Mouse (Mus musculus): Measurements from ENCODE around the gene F830045P16Rik. TPM values are rescaled to one million over a fixed set of nuclear protein-coding genes. Genes with fewer than 3 reads are reported as not detected.

Gene F830045P16Rik
- not detected for total RNA-seq (2021)
- 0.04 TPM in 1 of 2 replicates, not detected in the other for polyA plus RNA-seq (2012; rRNA removed)
- long read RNA-seq: 0 reads

GRCm38 (mm10) chr2:129536377-129536776 is at the start of gene F830045P16Rik:
F830045P16Rik (minus strand) TSS chr2:129536602.
- DNase-seq: no peak

- DNase-seq: peak; percentile 72
These were observed 49.6 kb upstream of the F830045P16Rik start for GRCm38 (mm10) chr2:129585904-129586514.

DNA sequence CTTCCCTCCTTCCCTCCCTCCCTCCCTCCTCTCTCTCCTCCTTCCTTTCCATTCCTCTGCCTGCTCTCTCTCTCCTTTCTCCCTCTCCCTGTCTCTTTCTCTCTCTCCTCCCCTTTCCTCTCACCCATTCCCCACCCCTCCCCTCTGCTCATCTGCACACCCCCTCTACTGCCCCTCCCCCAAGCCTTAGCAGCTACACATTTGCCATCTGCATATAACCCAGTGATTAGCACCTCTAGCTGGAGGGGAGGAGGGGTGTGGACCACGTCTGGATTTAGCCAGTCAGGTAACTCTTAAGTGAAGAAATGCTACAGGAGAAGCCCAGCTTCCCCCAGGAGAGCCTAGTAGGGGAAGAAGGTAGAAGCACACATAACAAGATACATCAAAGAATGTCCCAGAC is 48.5 kb upstream of the F830045P16Rik start:
- no peak for DNase-seq

- peak; percentile 53 for DNase-seq
These were observed 45.9 kb upstream of the F830045P16Rik start for GRCm38 (mm10) chr2:129582261-129582660.

- DNase-seq: peak; percentile 62
These were observed 45.4 kb upstream of the F830045P16Rik start for GRCm38 (mm10) chr2:129581826-129582225.

- peak; percentile 84 for DNase-seq
These were observed 44.3 kb upstream of the F830045P16Rik start for GRCm38 (mm10) chr2:129580656-129581055.

- DNase-seq: peak; percentile 43
These were observed 40.4 kb upstream of the F830045P16Rik start for GRCm38 (mm10) chr2:129576611-129577447.

DNA sequence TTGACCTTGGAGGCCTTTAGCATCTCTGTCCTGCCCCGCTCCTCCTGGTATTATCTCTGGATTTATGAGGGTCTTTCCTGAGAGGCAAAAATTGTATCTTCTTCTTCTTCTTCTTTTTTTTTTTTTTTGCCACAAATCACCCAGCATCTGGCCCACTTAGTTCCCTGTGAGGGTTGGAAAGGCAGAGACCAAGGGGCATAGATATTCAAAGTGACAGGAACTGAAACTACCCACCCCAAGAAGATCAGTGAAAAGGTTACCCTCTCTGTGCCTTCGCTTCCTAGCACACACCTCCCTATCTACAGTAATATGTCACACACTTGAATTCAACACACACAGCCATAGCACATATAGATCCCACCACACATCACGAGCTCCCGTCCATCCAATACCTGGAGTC is 38.7 kb upstream of the F830045P16Rik start:
- DNase-seq: no peak

GRCm38 (mm10) chr2:129574395-129575046 is 38.1 kb upstream of the F830045P16Rik start:
- DNase-seq: peak; percentile 15

- no peak for DNase-seq
These were observed 37.4 kb upstream of the F830045P16Rik start for GRCm38 (mm10) chr2:129573701-129574273.

GRCm38 (mm10) chr2:129569556-129569955 is 33.2 kb upstream of the F830045P16Rik start:
- no peak for DNase-seq

DNA sequence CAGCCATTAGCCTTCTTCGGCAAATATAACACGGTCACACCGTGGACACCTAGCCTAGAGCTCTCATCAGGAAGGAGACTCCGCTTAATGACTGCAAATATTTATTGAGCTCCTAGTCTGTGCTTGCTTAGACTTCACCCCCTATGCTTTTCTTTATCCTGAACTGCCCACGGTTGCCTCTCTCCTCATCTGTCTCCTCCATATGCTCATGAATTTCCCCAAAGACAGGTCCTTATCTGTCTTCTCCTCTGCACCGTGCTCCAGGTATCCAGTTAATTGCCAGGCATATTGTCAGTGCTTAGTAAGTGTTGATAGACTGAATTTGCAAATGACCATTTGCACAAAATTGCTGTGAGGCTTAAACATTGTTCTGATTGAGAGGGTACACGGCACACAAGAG is 32.7 kb upstream of the F830045P16Rik start:
- DNase-seq: no peak

- DNase-seq: no peak
These were observed 27.7 kb upstream of the F830045P16Rik start for GRCm38 (mm10) chr2:129563944-129564709.

GRCm38 (mm10) chr2:129561796-129562195 is 25.4 kb upstream of the F830045P16Rik start:
- DNase-seq: no peak

GRCm38 (mm10) chr2:129558875-129559219 is 22.4 kb upstream of the F830045P16Rik start:
- DNase-seq: no peak

DNA sequence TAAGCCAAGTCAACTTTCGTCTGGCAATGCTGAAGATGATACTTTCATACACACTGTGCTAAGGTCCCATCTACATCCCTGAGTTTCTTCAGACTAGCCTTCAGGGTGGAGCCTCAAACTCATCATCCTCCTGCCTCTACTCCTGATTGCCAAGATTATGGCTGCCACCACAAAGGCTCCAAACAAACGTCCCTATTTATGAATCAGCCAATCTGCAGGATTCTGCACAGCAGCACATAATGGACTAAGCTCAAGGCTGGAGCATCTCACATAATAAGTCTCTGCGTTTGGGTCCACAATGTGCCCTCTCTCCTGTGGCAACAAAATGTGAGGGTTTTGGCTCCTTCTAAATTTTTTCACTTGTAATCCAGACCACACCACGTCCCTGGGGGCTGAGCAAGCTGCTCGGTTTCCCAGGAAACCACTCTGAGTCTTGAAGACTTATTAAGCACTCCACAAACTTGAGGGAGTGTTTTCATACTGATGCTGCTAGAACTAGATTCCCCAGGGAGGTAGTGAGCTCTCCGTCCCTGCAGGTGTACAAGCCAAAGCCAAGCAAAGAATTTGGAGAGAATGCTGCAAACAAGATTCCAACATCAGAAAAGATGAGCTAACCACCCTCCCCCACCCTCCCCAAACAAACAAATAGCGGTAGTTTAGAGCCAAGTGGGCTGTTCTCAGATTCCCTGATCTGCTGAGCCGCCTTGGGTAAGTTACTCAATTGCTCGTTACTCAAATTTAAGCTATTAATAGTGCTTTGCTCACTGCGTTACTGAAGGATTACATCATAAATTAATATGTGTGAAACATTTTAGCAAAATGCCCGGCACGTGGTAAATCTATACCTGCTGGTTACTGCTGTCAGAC is 21.8 kb upstream of the F830045P16Rik start:
- DNase-seq: no peak

DNA sequence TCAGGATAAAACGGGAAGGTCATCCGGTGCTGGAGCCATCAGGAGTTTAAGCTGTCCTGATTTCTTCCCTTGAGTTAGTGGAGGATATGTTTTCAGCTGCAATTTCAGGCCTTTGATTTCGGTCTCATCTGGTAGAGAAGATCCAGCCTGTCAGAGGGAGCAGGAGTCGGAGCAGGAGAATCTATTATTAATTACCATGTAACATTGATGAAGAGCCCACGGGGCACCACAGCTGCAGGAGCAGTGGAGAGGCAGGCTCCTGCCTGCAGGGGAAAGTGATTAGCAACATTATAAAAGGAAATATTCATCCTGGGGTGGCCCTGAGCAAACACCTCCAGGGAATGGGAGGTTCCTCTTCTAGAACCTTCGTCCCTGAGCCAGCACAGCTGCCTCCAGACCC is 19.7 kb upstream of the F830045P16Rik start:
- no peak for DNase-seq

- DNase-seq: no peak
These were observed 14.4 kb upstream of the F830045P16Rik start for GRCm38 (mm10) chr2:129550781-129551180.

DNA sequence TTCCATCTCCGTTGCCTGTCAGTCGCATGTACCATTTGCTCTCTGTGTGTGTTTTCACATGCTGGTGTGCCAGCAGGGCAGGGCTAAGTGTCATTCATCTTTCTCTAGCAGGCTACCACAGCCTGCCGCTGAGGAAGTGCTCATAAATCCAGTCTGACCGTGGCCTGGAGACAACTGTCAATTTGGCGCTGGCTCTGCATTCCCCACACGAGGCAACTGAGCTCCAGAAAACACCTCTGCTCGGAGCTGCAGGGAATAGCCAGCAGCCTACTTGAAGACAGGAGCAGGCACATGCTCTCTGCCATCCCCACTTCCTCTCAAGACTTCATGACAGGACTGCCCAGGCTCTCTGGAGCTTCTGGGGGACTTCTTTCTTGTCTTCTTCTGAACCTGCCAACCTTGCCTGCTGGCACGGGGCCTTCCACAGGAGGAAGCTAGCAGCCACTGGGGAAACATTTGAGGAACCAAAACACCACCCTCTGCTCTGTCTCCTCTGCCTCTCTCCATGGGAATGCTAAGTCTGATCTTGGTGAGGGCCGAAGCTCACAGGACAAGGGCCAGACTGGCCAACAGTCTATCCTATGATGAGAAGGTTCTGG is 13.2 kb upstream of the F830045P16Rik start:
- no peak for DNase-seq

- no peak for DNase-seq
These were observed 10.4 kb upstream of the F830045P16Rik start for GRCm38 (mm10) chr2:129546772-129547171.
